Mouse (Mus musculus) lung, postnatal 14 days (tissue): ENCODE results near the gene Bub3.

Source experiments
- DNase-seq: peaks from one replicate; pipeline ENCODE4 v3.0.0; 2021

The Bub3 gene

DNA sequence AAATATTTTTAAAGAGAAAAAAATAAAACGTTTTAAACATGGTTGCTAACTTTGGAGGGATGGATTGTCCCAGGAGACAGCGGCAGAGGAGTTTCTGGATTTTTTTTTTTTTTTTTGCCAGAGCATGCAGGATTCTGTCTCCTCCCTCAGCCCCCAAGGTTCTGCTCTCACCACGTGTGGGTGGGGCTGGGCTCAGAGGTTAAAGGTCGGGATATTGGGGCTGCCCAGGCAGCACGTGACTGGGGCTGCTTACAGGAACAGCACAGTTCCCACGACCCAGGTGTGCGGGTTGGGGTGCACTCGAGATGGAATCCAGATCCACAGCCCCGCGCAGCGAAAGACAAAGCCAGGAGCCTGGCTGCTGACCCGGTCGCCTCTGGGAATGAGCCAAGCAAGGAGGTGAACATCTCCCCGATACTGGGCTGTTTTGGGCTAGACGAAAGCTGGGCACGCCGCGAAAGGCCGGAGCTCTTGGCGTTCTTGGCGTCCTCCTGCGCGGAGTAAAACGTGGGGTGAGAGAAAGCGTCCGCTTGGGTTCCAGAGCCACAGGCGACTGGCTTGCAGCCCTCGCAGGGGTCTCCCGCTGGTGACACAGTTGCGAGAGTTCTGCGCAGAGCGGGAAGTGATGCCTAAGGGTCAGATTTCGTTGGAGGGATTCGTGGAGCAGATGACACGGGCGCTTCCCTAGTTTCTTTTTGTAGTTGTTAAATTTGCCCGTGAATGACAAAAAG, 3.3 kb upstream of the Bub3 start:
- DNase-seq = peak; percentile 6

GRCm38 (mm10) chr7:131557751-131558150, 2.3 kb upstream of the Bub3 start:
- no peak for DNase-seq

- DNase-seq = no peak
Measured at GRCm38 (mm10) chr7:131560697-131561042, 648 bp downstream of the Bub3 start.

GRCm38 (mm10) chr7:131575246-131575645, 15.2 kb downstream of the Bub3 start:
- DNase-seq = no peak

- DNase-seq = no peak
Measured at GRCm38 (mm10) chr7:131582178-131582577, 22.2 kb downstream of the Bub3 start.

DNA sequence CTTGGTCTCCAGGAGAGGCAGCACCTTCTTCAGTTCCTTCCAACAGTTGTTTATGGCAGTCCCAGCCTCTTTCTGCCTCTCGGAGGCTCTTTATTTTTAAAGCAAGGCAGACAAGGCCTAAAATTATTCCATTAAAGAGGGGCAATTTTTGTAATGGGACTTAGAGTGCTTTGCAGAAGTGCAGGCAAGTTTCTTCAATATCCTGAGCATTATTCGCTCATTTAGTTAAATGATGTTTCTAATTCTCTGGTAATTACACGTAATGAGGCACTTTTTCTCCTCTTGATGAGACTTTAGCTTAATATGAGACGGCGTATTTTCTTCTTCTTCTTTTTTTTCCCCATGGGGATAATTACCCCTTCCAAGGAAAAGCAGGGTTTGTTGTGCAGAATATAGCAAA, 25.5 kb downstream of the Bub3 start:
- no peak for DNase-seq

DNA sequence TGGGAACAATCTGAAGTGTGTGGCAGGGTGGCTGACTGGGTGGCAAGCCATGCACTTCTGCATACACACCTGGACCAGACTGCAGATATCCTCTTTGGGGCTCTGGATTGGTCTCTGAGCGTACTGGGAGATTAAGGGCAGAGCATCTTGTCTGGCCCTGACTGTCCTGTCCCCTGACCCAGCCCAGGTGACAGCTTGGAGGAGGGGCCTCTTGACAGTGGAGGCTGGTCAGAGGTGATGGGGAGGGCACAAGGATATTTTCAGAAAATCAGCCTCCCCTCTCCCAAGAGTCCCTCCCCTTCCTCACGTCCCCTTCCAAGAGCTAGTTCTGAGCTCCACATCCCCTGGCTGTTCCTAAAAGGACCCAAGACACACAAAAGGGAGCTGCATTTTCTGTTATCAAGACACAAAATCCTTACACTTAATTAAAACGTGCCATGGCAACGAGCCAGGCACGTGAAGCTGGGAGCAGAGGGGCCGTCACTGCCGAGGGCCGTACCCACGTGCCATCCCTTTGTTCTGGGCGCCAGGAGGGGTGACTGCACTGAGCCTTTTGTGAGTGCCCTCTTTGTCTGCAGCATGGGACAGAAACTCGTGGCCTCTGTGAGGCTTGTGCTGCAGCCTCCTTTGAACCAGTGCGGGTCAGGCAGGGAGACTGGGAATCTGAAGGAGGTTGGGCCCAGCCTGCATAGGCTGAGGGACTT, 37.9 kb downstream of the Bub3 start:
- no peak for DNase-seq

DNA sequence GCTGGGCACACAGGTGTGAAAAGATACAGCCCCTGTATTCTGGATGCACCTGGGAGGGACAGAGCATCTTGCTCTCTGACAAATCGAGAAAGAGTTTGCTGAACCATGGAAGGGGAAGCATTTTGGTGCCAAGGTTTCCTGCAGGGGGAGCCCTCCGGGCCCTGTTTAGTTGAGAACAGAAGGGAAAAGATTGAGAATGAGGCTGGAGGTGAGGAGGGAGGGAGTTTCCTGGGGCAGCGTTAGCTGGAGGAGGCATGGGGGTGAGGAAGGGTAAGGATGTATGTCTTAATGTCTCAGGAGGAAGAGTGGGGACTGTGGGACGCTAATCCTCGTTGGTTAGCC, 38.4 kb downstream of the Bub3 start:
- peak; percentile 20 for DNase-seq

DNA sequence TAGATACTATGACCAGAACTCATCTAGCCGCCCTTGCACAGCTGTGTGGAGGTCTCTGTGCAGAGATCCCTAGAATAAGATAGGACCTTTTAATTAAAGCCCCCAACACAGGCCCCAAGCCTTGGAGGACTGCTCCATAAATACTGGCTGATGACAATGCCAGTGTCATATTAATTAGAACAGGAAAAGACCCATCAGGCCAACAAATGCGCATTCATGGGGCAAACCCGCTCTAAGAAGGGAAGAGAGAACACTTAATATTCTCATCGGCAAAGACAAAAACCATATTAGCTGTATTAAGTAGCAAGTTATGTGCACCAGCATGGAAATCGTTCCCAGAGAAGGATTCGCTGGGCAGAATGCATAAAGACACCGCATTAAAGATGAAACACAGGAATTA, 42.1 kb downstream of the Bub3 start:
- DNase-seq = no peak

GRCm38 (mm10) chr7:131603186-131603585, 43.2 kb downstream of the Bub3 start:
- DNase-seq = no peak

- DNase-seq = no peak
Measured at GRCm38 (mm10) chr7:131604946-131605345, 44.9 kb downstream of the Bub3 start.

GRCm38 (mm10) chr7:131605481-131605880, 45.5 kb downstream of the Bub3 start:
- DNase-seq = no peak

DNA sequence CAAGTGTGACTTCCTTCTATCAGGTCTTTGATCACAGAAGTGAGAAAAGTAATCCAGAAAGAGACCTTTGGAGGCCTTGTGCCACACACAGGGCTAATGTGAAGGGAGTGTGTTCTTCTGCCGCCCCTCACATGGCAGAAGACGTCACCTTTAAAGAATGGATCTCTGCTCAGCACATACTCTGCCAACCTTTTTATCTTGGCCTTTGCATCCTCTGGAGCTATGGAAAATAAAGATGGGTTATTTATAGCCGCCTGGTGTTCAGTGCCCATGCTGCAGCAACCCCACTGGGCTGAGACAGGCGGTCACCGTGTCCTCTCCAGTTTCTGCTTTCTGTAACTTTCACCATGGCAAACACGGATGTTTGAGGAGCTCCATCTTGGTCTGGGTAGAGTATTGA, 48.0 kb downstream of the Bub3 start:
- no peak for DNase-seq

- DNase-seq = no peak
Measured at GRCm38 (mm10) chr7:131609677-131610076, 49.7 kb downstream of the Bub3 start.
